Mouse (Mus musculus): Measurements from ENCODE around the gene Tmem26. TPM values are rescaled to one million over a fixed set of nuclear protein-coding genes. Genes with fewer than 3 reads are reported as not detected.

Gene Tmem26
- polyA plus RNA-seq (2016; fragmentation: Nextera tagmentation; extraction: Ambion mirVana), result 53.9 and 62.0 TPM in 2 replicates

DNA sequence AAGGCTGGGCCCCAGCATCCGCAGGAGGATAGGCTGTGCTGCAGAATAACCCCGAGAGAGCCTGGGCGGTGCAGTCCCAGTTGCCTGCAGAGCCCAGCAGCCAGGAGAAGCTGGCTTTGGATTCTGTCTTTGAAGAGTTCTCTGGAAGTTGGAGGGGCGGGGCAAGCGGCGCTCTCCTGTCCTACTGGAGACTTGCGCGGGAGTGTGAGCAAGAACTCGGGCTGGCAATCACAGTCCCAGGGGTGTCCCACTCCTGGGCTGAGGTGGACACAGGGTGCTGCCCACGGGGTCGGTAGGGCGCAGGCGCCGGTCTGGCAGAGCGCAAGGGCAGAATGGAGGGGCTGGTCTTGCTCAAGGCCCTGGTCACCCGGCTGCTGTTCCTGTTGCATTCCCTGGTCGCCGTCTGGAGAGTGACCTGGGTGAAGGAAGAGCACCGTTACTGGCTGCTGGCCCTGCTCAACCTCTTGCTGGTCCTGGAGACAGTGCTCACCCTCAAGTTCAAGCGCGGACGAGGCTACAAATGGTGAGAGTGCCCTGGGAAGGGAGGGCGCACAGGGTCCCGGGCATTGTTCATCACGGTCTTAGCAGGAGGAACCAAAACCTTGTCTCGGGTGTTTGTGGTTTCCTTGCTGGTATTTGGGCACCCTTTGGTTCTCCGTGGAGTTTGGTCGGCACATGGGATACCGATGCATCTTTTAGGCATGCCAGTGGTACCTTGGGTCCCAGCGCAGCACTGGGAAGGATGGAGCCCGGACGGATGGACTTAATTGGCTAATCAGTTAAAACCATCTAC is at the start of gene Tmem26:
Tmem26 (plus strand) TSS at position 79 of the 793 bp plus-strand sequence.
- Histone ChIP-seq H3K9ac (peak within 1 kb of the TSS; percentile 72), H3K27ac (peak within 1 kb of the TSS; percentile 75), H3K27me3 (no peaks in the 10 kb centered on the region), H3K4me2 (replicated peaks) (peak within 1 kb of the TSS; percentile 89), H3K4me1 (peaks cover 14% of the 10 kb centered on the region; the same call in 1 of the 2 replicates), H3K9me3 (no peaks in the 10 kb centered on the region), H3K4me3 (peak within 1 kb of the TSS; percentile 66), H3K36me3 (no peaks in the 10 kb centered on the region)
- peak; percentile 71 for ATAC-seq (ENCODE audit: insufficient number of reproducible peaks, insufficient read depth, low FRiP score, low TSS enrichment)
- under 1% methylated on average over 32 of the region's 32 CpGs for WGBS

DNA sequence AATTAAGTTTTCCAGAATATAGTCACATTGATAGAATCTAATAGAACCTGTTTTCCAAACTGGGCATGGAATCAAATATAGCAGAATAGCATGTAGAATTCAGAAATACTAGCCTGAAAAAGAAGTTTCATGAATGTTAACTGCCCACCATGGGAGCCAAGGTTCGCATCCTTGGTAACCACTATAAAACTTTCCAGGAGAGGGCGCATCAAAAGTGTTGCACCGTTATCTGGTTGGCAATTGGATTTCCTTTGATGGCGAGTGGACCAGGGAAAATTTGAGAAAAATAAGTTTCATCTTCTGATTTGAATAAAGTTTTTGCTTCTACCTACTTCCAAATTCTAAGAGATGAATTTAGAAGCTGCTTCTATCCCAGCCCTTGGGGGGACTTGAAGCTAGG is 44.8 kb upstream of the Tmem26 start:
- Histone ChIP-seq H3K36me3 (no peaks in the 10 kb centered on the region), H3K4me2 (replicated peaks) (no peak overlapping the region), H3K27ac (no peak overlapping the region), H3K9me3 (no peaks in the 10 kb centered on the region), H3K27me3 (no peaks in the 10 kb centered on the region), H3K4me3 (no peak overlapping the region), H3K9ac (no peak overlapping the region), H3K4me1 (0 out of 2 replicates have a peak, but pooled peaks cover 3% of the 10 kb centered on the region)
- 69% methylated on average over 4 of the region's 4 CpGs for WGBS
- ATAC-seq (ENCODE audit: insufficient number of reproducible peaks, insufficient read depth, low FRiP score, low TSS enrichment), result no peak

DNA sequence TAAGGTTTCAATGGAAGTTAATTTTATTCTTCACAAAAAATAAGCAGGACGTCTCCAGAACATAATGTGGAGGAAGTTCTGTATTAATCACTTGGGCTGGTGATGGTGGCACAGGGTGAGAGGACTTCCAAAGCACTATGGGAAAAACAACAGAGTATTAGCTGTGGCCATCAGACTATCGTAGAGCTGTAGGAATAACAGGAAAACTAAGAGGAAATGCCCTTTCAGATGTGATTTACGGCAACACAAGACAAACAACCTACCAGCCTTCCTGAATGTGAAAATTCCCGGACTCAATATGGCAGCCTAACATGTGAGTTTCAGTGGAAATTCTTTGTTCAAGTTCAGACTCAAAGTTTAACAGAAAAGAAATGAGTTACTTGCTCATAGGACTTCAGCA is 42.2 kb upstream of the Tmem26 start:
- no peaks in the 10 kb centered on the region for H3K9me3 ChIP-seq
- H3K4me3 ChIP-seq, result no peak overlapping the region
- no peaks in the 10 kb centered on the region for H3K4me1 ChIP-seq
- no peak overlapping the region for H3K4me2 ChIP-seq (replicated peaks)
- H3K9ac ChIP-seq, result no peak overlapping the region
- H3K27ac ChIP-seq, result no peak overlapping the region
- H3K27me3 ChIP-seq, result no peaks in the 10 kb centered on the region
- WGBS, result 75% methylated on average over 4 of the region's 4 CpGs
- H3K36me3 ChIP-seq, result no peaks in the 10 kb centered on the region
- no peak for ATAC-seq (ENCODE audit: insufficient number of reproducible peaks, insufficient read depth, low FRiP score, low TSS enrichment)

DNA sequence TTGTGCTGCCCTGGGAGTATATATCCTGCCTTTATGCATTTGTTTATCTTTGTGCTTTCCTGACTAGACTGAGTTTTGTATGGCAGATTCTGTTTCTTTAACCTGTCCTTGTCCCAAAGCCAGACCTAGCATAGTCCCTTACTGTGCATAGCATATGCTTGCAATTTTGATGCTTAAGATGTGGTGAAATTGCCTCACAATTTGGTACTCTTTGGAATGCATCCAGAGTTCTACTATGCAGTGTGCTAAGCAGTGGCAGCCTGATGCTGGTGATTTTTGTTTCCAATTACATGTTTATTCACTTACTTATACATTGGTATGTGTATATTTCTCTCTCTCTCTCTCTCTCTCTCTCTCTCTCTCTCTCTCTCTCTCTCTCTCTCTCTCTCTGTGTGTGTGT is 37.9 kb upstream of the Tmem26 start:
- Histone ChIP-seq H3K27me3 (no peaks in the 10 kb centered on the region), H3K9me3 (no peaks in the 10 kb centered on the region), H3K4me2 (replicated peaks) (no peak overlapping the region), H3K4me1 (no peaks in the 10 kb centered on the region), H3K9ac (no peak overlapping the region), H3K27ac (peak overlapping the region; percentile 52; the same call in 1 of the 2 replicates), H3K4me3 (no peak overlapping the region), H3K36me3 (no peaks in the 10 kb centered on the region)
- ATAC-seq (ENCODE audit: insufficient number of reproducible peaks, insufficient read depth, low FRiP score, low TSS enrichment), result peak; percentile 90

DNA sequence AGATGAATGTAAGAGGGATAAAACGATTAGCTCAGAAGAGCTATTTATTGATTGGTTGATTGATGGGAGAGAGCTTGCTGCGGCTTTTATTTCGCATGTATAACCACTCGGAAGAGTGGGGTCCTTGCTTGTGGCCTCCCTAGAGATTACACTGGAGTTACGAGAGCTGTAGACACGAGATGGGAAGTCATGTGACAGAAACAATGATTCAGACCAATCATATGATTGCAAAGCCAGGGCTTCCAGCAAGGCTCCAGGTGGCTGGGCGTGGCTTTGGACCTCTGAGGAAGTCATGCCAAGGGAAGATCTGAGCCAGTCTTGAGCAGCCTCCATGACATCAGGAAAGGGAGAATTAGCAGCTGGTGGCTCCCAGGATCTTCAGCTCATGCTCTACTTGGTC is 32.3 kb upstream of the Tmem26 start:
- Histone ChIP-seq H3K4me3 (no peak overlapping the region), H3K9me3 (no peaks in the 10 kb centered on the region), H3K27ac (no peak overlapping the region), H3K4me2 (replicated peaks) (no peak overlapping the region), H3K9ac (no peak overlapping the region), H3K4me1 (no peaks in the 10 kb centered on the region), H3K27me3 (no peaks in the 10 kb centered on the region), H3K36me3 (no peaks in the 10 kb centered on the region)
- WGBS, result 89% methylated on average over 7 of the region's 7 CpGs
- ATAC-seq (ENCODE audit: insufficient number of reproducible peaks, insufficient read depth, low FRiP score, low TSS enrichment), result no peak

DNA sequence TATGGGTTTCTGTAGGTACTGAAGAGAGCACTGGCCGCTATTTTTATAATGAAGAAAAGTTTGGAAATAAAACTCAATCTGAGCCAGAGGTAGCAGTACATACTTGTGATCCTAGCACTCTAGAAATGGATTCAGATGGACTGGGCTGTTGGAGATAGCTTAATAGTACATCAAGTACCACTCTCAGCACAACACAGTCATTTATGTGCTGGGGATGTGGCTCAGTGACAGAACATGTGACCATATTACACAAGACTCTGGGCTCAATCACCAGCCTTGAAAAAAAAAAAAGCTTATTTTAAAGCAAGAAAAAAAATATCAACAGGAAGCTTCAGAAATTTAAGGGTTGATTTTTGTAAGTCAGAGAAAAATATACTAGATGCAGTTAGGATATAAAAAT is 31.0 kb upstream of the Tmem26 start:
- no peaks in the 10 kb centered on the region for H3K9me3 ChIP-seq
- no peak for ATAC-seq (ENCODE audit: insufficient number of reproducible peaks, insufficient read depth, low FRiP score, low TSS enrichment)
- no peaks in the 10 kb centered on the region for H3K36me3 ChIP-seq
- H3K4me2 ChIP-seq (replicated peaks), result no peak overlapping the region
- no peak overlapping the region for H3K9ac ChIP-seq
- no peak overlapping the region for H3K4me3 ChIP-seq
- no peaks in the 10 kb centered on the region for H3K27me3 ChIP-seq
- WGBS, result 94% methylated on average over 1 of the region's 1 CpGs
- H3K27ac ChIP-seq, result no peak overlapping the region
- H3K4me1 ChIP-seq, result no peaks in the 10 kb centered on the region

DNA sequence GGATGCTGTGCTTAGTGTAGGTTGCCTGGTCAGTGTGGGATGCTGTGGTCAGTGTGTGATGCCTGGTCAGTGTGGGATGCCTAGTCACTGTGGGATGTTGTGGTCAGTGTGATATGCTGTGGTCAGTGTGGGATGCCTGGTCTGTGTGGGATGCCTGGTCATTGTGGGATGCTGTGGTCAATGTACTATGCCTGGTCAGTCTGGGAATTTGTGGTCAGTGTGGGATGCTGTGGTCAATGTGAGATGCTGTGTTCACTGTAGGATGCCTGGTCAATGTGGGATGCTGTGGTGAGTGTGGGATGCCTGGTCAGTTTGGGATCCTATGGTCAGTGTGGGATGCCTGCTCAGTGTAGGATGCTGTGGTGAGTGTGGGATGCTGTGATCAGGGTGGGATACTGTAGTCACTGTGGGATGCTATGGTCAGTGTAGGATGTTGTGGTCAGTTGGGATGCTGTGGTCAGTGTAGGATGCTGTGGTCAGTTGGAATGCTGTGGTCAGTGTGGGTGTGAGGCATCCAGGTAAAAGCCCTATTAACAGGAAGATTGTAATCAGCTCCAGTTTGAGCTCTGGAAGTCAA is 27.6 kb upstream of the Tmem26 start:
- no peaks in the 10 kb centered on the region for H3K9me3 ChIP-seq
- 0 out of 2 replicates have a peak, but pooled peaks have one; percentile 56 for ATAC-seq (ENCODE audit: insufficient number of reproducible peaks, insufficient read depth, low FRiP score, low TSS enrichment)
- no peak overlapping the region for H3K4me3 ChIP-seq
- H3K4me2 ChIP-seq (replicated peaks), result no peak overlapping the region
- H3K36me3 ChIP-seq, result no peaks in the 10 kb centered on the region
- no peak overlapping the region for H3K9ac ChIP-seq
- H3K27ac ChIP-seq, result no peak overlapping the region
- H3K27me3 ChIP-seq, result no peaks in the 10 kb centered on the region
- no peaks in the 10 kb centered on the region for H3K4me1 ChIP-seq

DNA sequence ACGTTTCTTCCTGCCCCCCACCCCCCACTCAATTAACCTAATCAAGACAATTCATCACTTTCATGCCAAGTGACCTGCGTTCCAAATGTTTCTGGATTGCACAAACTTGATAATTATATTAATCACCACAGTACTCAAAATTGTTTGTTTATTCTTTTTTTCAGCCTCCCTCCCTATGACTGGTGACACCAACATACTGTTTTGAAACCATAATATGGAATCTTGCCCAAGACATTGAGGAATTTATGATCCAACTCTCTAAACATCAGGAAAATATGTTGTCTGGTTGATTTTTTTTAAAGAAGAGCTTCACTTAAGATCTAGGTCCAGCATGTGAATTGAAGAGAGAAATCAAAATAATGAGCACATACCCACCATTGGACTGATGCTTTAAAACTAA is 19.2 kb upstream of the Tmem26 start:
- Histone ChIP-seq H3K36me3 (no peaks in the 10 kb centered on the region), H3K4me3 (no peak overlapping the region), H3K9ac (no peak overlapping the region), H3K27ac (no peak overlapping the region), H3K9me3 (peaks cover 10% of the 10 kb centered on the region; the same call in 1 of the 2 replicates), H3K4me2 (replicated peaks) (no peak overlapping the region), H3K4me1 (no peaks in the 10 kb centered on the region), H3K27me3 (no peaks in the 10 kb centered on the region)
- ATAC-seq (ENCODE audit: insufficient number of reproducible peaks, insufficient read depth, low FRiP score, low TSS enrichment), result no peak
- 61% methylated on average over 2 of the region's 2 CpGs for WGBS

DNA sequence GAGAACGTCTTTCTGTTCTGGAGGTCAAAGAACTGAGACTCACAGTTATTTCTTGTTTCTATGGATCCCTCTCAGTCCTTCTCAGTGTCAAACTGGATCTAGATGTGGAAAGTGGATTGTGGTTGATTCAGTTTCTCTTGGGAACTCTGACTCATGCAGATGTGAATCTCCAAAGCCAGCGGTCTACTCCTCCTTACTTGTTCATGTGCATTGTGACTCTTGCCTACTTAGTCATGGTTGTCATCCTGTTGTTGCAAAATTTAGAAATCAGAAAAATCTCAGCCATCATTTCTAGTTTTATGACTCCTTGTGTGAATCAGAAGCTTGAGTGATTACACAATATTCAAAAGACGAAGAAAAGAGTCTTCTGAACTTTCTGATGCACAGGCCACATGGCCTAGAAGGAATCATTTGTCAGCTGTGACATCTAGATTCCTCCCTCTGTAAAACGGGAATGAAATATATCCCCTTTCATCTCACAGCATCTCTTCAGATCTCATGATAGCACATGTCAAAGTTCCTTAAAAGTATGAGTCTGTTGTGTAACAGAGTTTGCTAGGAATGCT is 17.9 kb upstream of the Tmem26 start:
- Histone ChIP-seq H3K9me3 (peaks cover 10% of the 10 kb centered on the region; the same call in 1 of the 2 replicates), H3K4me2 (replicated peaks) (no peak overlapping the region), H3K4me1 (no peaks in the 10 kb centered on the region), H3K27ac (no peak overlapping the region), H3K27me3 (no peaks in the 10 kb centered on the region), H3K36me3 (no peaks in the 10 kb centered on the region), H3K4me3 (no peak overlapping the region), H3K9ac (no peak overlapping the region)
- WGBS, result 85% methylated on average over 4 of the region's 4 CpGs
- no peak for ATAC-seq (ENCODE audit: insufficient number of reproducible peaks, insufficient read depth, low FRiP score, low TSS enrichment)

DNA sequence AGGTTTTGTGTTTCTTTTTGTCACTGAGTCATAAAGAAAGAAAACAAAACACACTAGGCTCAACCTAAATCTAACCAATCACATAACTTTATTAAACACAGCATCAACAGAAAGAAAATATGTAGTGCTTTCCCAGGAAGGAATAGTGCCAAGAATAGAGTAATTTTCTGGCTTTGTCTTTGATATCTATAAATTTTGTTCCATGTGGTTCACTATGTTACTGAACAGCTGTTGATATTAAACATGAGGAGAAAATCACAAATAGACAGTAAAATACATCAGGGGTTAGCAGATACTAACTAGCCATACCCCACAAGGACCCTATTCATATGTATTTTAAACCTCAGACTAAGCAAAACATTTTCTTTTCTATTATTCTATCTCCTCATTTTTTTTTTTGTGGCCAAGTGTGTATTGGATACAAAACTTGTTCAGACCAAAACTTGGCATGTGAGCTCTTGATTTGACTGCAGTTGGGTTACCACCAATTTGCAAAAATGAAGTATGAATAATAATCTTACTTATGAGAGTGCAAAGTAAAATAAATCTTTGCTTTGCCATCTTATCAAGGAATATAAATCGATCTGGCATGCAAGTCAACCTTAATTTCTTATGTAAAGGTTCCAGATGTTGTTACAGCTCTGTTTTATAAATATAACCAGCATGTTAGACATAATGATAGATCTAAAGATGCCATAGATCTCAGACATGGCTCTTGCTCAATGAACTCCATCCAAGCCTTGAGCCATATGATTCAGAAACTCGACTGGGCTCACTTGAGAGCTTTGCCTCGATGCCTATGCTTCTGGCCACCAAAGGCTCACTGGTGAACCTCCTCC is 16.2 kb upstream of the Tmem26 start:
- no peak overlapping the region for H3K9ac ChIP-seq
- no peak for ATAC-seq (ENCODE audit: insufficient number of reproducible peaks, insufficient read depth, low FRiP score, low TSS enrichment)
- H3K9me3 ChIP-seq, result peaks cover 10% of the 10 kb centered on the region; the same call in 1 of the 2 replicates
- H3K4me2 ChIP-seq (replicated peaks), result no peak overlapping the region
- WGBS, result 77% methylated on average over 3 of the region's 3 CpGs
- no peaks in the 10 kb centered on the region for H3K27me3 ChIP-seq
- H3K4me3 ChIP-seq, result no peak overlapping the region
- H3K4me1 ChIP-seq, result no peaks in the 10 kb centered on the region
- no peak overlapping the region for H3K27ac ChIP-seq
- no peaks in the 10 kb centered on the region for H3K36me3 ChIP-seq

DNA sequence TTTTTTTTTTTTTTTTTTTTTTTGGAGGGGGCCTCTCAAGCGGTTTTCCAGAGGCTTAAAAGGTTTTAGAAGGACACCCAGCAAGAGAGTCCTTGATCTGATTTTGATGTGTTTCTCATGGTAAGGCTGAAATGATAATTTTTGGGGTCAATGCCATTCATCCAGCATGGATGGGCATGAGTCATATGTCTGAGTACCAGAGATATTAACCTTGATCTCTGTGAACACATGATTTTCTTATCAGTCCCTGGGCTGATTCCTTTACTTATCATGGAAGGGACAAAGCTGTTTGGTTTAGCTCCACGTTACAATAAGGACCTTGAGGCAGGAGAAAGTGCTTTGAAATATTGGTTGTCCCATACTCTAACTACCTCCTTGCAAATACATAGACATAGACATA is 10.5 kb upstream of the Tmem26 start:
- ATAC-seq (ENCODE audit: insufficient number of reproducible peaks, insufficient read depth, low FRiP score, low TSS enrichment), result no peak
- no peak overlapping the region for H3K27ac ChIP-seq
- no peaks in the 10 kb centered on the region for H3K4me1 ChIP-seq
- H3K4me2 ChIP-seq (replicated peaks), result no peak overlapping the region
- 84% methylated on average over 2 of the region's 2 CpGs for WGBS
- no peaks in the 10 kb centered on the region for H3K27me3 ChIP-seq
- H3K9ac ChIP-seq, result no peak overlapping the region
- no peak overlapping the region for H3K4me3 ChIP-seq
- H3K9me3 ChIP-seq, result peaks cover 7% of the 10 kb centered on the region; the same call in 1 of the 2 replicates
- no peaks in the 10 kb centered on the region for H3K36me3 ChIP-seq

All from embryonic facial prominence, embryonic 12.5 days (tissue).